Mouse (Mus musculus): ENCODE results near the gene Slc25a13.

DNA sequence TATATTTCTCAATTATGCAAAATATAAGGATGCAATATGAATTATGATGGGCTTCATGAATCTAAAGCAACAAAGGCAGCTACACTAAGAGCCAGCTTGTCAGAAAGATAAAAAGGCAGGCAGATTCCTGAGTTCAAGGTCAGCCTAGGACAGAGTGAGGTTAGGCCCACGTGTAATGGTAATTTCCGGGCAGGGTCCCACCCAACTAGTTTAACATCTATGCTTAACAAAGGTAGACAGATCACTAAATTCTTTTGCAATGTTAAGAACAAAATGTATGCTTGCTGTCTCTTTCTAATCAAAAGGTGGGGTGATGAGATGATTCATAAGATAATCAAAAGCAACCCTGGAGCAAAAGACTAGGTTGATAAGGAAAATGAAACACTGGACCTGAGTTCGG lies 76.6 kb downstream of the Slc25a13 start:
- TF ChIP-seq POLR2A (IDR thresholded peaks at IDR 0.05; ENCODE audit: insufficient read depth, low read depth, low read length): no peak
- no peak for TF ChIP-seq CTCF (IDR thresholded peaks at IDR 0.05)
- no peak for TF ChIP-seq EP300 (IDR thresholded peaks at IDR 0.05; ENCODE audit: insufficient read depth, low read depth, low read length)

All from heart, adult 2 months (tissue).